Mouse (Mus musculus) embryonic facial prominence, embryonic 13.5 days (tissue): ENCODE data around the gene Rap1gds1. TPM values are rescaled to one million over a fixed set of nuclear protein-coding genes. Genes with fewer than 3 reads are reported as not detected.

ENCODE experiments used
- polyA plus RNA-seq: library from polyadenylated mRNA; unstranded; fragments of >200 nt; fragmentation: Nextera tagmentation; extraction: Ambion mirVana; gene quantifications from 2 replicates; pipeline ENCODE4 v1.2.1, GENCODE M21; 2015

Rap1gds1 gene
- polyA plus RNA-seq, 1 experiment from 2014 or later = 59.7 TPM

Other genes with a start within 250 kb of the Rap1gds1 start
- gene Stpg2, start 130.5 kb upstream of the Rap1gds1 start, polyA plus RNA-seq = not detected in 2 replicates